Mouse (Mus musculus) stomach, embryonic 15.5 days (tissue): ENCODE measurements at regions not wholly inside any gene's neighbourhood (a gene's known extent, or its start where the extent isn't known, plus 50 kb on each side); places are given as distances from the start of the nearest gene placed in this dataset.
A peak's percentile ranks its signal among the peaks of the same experiment; 100 is the strongest.

Experiments
- ATAC-seq: fragments of 200-750 bp; cut with Nextera tagmentation; 2 replicates; pipeline ENCODE4 v1.8.0; 2017; ENCODE audit warnings: low read depth, moderate number of reproducible peaks, moderate TSS enrichment; ENCODE audit not compliant: insufficient read depth, low FRiP score
- H3K27ac ChIP-seq: fragments of 300-500 bp; sonication (generic); 2 replicates; pipeline ENCODE4 v1.5.1; 2015; ENCODE audit warnings: mild to moderate bottlenecking, inconsistent platforms
- H3K27me3 ChIP-seq: fragments of 300-500 bp; sonication (generic); replicated peaks from 2 replicates; pipeline ENCODE4 v1.6.1; 2015; ENCODE audit warnings: inconsistent platforms
- H3K36me3 ChIP-seq: fragments of 300-500 bp; sonication (generic); 2 replicates; pipeline ENCODE4 v1.6.1; 2015; ENCODE audit warnings: inconsistent platforms
- H3K4me1 ChIP-seq: fragments of 300-500 bp; sonication (generic); 2 replicates; pipeline ENCODE4 v1.6.1; 2015; ENCODE audit warnings: inconsistent platforms
- H3K4me2 ChIP-seq: fragments of 300-500 bp; sonication (generic); 2 replicates; pipeline ENCODE4 v1.6.1; 2015; ENCODE audit warnings: mild to moderate bottlenecking, inconsistent platforms
- H3K4me3 ChIP-seq: fragments of 300-500 bp; sonication (generic); replicated peaks from 2 replicates; pipeline ENCODE4 v1.5.1; 2015; ENCODE audit warnings: inconsistent platforms
- H3K9ac ChIP-seq: fragments of 300-500 bp; sonication (generic); 2 replicates; pipeline ENCODE4 v1.6.1; 2015; ENCODE audit warnings: inconsistent platforms
- H3K9me3 ChIP-seq: fragments of 300-500 bp; sonication (generic); 2 replicates; pipeline ENCODE4 v1.6.1; 2016; ENCODE audit warnings: inconsistent platforms
- WGBS: fragments of 180-500 bp; shearing (Covaris S2); methylation state at CpG from one replicate; pipeline ENCODE4 v1.1.7; 2015; 5-methylcytosine and 5-hydroxymethylcytosine counted together

DNA sequence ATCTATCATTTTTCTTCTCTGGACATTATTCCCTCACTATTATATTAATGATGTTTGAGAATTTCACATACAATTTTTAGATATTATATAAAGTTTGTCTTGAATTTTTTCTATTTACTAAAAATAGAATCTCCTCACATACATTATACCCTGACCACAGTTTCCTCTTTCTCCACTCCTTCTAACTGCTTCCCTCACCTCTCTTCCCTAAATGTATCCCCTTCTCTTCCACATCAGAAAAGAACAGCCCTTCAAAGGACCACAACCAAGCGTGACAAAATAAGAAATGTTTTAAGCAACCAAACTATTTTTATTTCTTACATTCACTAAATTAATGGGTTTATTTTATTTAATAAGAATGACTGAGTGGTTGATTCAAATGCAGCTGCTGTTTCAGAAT is 1034.9 kb upstream of the Slc10a2 start:
- H3K4me2 ChIP-seq: no peak overlapping the region
- H3K27ac ChIP-seq: no peak overlapping the region
- H3K9me3 ChIP-seq: no peaks in the 10 kb centered on the region
- H3K36me3 ChIP-seq: no peaks in the 10 kb centered on the region
- H3K4me3 ChIP-seq: no peak overlapping the region
- no peak overlapping the region for H3K9ac ChIP-seq
- 74% methylated on average over 1 of the region's 1 CpGs for WGBS
- H3K27me3 ChIP-seq: no peaks in the 10 kb centered on the region
- H3K4me1 ChIP-seq: no peaks in the 10 kb centered on the region
- no peak for ATAC-seq

DNA sequence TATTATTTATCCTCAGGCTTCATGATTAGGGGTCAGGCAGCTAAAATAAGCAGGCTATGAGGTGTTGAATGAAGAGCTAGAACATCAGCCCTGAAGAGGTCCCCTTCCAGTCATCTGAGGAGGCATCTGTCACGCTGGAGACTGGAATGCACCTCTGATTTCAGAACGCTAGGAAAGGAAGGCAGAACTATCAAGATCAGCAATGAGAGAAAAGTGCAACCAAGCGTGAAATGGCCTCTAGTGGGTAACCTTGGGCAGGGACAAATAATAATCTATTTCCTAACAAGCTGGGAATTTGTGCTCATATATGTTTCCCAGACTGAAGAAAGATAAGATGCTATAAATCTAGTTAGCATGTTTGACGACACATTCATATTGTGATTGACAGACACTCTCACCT is 1034.0 kb upstream of the Slc10a2 start:
- Histone ChIP-seq H3K4me1 (no peaks in the 10 kb centered on the region), H3K4me2 (no peak overlapping the region), H3K27ac (no peak overlapping the region), H3K4me3 (no peak overlapping the region), H3K9ac (no peak overlapping the region), H3K27me3 (no peaks in the 10 kb centered on the region), H3K9me3 (no peaks in the 10 kb centered on the region), H3K36me3 (no peaks in the 10 kb centered on the region)
- WGBS: 56% methylated on average over 4 of the region's 4 CpGs
- ATAC-seq: no peak

DNA sequence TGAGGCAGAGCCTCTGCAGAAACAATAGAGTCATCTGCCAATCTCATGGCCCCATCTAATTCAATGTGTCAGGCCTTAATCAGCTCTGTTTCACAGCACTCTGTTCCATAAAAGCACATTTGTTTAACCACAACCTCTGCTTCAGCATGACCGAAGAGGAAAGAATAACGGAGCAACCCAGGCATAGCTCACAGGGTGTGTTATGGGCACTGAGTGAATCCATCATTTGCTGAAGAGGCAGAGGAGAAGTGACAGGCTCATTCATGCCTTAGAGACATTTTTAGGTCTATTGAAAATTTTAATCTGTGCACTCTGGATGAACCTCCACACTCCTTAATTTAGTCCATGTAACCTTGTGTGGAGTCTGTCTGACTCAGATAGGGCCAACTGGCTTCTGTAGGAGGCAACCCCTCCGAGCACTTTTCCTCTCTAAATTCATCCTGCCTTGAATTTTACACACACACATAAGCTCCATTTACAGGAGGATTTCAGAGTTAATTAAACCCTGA is 1027.1 kb upstream of the Slc10a2 start:
- Histone ChIP-seq H3K27ac (no peak overlapping the region), H3K4me3 (no peak overlapping the region), H3K9me3 (no peaks in the 10 kb centered on the region), H3K36me3 (no peaks in the 10 kb centered on the region), H3K4me2 (no peak overlapping the region), H3K4me1 (no peaks in the 10 kb centered on the region), H3K9ac (no peak overlapping the region), H3K27me3 (no peaks in the 10 kb centered on the region)
- no peak; the same call in 1 of the 2 replicates for ATAC-seq
- WGBS: 37% methylated on average over 3 of the region's 3 CpGs

DNA sequence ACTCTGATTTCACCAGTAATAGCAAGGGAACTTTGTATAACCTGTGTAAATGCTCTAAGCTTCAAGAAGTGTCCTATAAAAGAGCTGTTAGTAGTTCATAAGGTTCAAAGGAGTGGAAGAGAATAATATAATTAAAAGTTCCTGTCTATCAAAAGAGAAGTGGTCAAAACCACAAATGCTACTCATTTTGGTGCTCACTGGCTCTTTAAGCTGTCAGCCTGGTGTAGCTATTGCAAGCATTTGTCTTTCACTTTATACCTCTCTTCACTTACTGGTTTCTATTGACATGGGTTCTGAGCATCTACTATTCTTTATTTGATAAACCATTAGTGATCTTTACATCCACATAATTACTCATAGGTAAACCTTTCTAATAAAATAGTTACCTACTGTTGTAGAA is 1020.1 kb upstream of the Slc10a2 start:
- Histone ChIP-seq H3K4me2 (no peak overlapping the region), H3K36me3 (no peaks in the 10 kb centered on the region), H3K9ac (no peak overlapping the region), H3K4me1 (no peaks in the 10 kb centered on the region), H3K4me3 (no peak overlapping the region), H3K27me3 (no peaks in the 10 kb centered on the region), H3K9me3 (no peaks in the 10 kb centered on the region), H3K27ac (no peak overlapping the region)
- no peak for ATAC-seq

DNA sequence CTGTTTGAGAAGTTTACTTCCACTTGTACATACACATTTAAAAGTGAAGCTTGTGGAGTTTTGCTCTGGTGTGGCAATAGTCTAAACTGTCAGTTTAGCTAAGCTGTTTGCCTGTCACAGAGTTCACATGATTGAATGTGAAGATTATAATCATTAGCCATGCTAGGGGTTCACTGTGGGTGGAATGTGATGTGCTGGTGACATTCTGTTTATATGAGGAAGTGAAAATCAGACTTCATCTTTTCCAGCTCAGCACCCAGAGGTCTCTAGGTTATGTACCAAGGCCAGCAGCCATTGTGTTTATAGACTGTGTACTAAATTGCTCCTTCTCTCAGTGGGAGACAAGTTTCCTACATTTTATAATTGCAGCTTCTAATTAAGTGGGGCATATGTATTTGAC is 1014.4 kb upstream of the Slc10a2 start:
- Histone ChIP-seq H3K9me3 (no peaks in the 10 kb centered on the region), H3K4me1 (no peaks in the 10 kb centered on the region), H3K27me3 (no peaks in the 10 kb centered on the region), H3K4me2 (no peak overlapping the region), H3K4me3 (no peak overlapping the region), H3K36me3 (no peaks in the 10 kb centered on the region), H3K27ac (no peak overlapping the region), H3K9ac (no peak overlapping the region)
- ATAC-seq: no peak

DNA sequence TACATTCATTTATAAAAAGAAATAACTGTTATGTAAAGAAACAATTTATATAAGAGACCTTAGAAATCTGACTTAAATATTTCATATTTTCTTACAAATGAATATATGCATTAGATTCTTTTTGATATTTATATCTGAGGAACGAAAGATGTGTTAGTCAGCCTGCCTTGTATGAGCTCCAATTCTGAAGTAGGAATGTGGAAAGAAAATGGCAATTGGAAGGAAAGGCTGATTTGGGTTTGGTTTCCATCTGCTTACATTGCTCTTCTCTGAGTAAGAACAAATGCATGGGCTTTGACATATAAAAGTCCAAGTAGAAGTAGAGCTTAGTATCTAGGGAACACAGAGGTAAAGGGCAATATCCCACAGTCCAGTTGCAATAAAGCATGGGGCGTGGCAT is 1006.2 kb upstream of the Slc10a2 start:
- Histone ChIP-seq H3K4me3 (no peak overlapping the region), H3K27ac (no peak overlapping the region), H3K9me3 (no peaks in the 10 kb centered on the region), H3K36me3 (no peaks in the 10 kb centered on the region), H3K4me2 (no peak overlapping the region), H3K27me3 (no peaks in the 10 kb centered on the region), H3K9ac (no peak overlapping the region), H3K4me1 (no peaks in the 10 kb centered on the region)
- WGBS: 73% methylated on average over 2 of the region's 2 CpGs
- no peak for ATAC-seq

DNA sequence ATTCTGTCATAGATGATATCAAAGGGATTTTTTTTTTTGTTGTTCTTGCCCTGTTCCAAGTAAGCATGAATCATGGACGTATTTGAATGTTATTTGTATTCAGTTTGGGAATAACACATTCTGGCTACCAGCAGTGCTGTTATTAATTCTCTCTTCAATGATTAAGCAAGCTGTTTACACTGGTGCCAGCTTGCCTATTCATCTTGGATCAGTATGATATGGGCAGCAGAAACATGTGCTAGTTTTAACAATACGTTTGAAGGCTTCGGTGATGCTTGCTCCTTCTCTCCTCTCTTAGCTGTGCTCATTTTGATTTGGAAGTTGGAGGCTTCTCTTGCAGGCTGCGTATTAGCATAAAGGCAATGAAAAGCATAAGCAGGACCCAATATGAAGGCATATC is 984.9 kb upstream of the Slc10a2 start:
- Histone ChIP-seq H3K27me3 (no peaks in the 10 kb centered on the region), H3K4me2 (no peak overlapping the region), H3K4me1 (no peaks in the 10 kb centered on the region), H3K9ac (no peak overlapping the region), H3K27ac (no peak overlapping the region), H3K4me3 (no peak overlapping the region), H3K36me3 (no peaks in the 10 kb centered on the region), H3K9me3 (no peaks in the 10 kb centered on the region)
- ATAC-seq: no peak
- WGBS: 81% methylated on average over 4 of the region's 4 CpGs

DNA sequence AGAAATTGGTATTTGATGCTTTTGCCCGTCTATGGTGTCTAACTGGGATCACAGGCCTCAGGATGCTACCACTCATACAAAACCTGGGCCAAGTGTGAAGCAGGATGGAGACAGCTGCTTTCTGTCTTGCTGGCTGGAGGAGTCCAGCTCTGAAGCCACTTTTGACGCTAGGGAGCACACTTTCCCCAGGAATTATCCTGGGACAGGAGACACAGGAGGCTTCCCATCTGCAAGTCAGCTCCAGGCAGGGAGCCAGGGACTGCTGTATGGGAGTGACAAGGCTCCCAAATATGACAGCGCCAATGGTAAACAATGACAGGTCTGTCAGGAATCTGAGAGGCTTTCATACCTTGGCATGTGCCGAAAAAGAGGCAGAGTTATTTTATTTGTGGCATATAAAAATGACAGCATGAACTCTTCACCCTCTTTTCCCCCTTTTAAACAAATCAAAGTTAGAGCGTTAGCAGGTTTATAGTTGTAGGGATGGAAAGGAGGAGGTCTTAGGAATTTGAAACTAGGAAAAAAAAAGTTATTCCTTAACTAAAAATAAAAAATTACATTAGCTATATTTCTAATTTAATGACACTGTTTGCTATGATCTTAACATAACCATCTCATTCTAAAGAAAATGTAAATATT is 938.9 kb upstream of the Slc10a2 start:
- H3K4me2 ChIP-seq: no peak overlapping the region
- no peak overlapping the region for H3K9ac ChIP-seq
- 9% methylated on average over 5 of the region's 5 CpGs for WGBS

DNA sequence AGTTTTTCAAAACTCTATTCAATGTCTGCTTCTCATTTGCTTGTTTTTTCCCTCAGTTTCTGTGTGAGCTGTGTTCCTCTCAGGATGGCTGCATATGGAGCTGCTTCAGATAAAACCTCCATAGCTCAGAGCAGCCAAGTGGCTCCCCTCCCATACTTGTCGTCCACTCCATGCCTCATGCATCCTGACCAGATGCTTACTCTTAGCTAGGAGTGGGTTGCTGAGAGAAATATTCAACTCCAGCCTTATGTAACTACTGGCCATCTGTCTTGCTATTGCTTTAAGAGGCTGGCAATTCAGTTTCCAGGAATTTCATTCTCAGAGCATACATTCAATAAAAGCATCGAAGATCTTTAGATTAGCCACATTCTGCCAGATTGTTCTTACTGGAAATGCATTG is 907.1 kb upstream of the Slc10a2 start:
- no peaks in the 10 kb centered on the region for H3K36me3 ChIP-seq
- 54% methylated on average over 2 of the region's 2 CpGs for WGBS
- no peaks in the 10 kb centered on the region for H3K9me3 ChIP-seq
- H3K27me3 ChIP-seq: no peaks in the 10 kb centered on the region
- H3K27ac ChIP-seq: no peak overlapping the region
- H3K9ac ChIP-seq: no peak overlapping the region
- ATAC-seq: no peak
- H3K4me3 ChIP-seq: no peak overlapping the region
- no peaks in the 10 kb centered on the region for H3K4me1 ChIP-seq
- no peak overlapping the region for H3K4me2 ChIP-seq

More for the DNA sequence above, 938.9 kb upstream of the Slc10a2 start:
- Histone ChIP-seq H3K27ac (no peak overlapping the region), H3K36me3 (no peaks in the 10 kb centered on the region), H3K4me1 (no peaks in the 10 kb centered on the region), H3K9me3 (no peaks in the 10 kb centered on the region), H3K4me3 (no peak overlapping the region), H3K27me3 (no peaks in the 10 kb centered on the region)
- peak; percentile 79 for ATAC-seq

DNA sequence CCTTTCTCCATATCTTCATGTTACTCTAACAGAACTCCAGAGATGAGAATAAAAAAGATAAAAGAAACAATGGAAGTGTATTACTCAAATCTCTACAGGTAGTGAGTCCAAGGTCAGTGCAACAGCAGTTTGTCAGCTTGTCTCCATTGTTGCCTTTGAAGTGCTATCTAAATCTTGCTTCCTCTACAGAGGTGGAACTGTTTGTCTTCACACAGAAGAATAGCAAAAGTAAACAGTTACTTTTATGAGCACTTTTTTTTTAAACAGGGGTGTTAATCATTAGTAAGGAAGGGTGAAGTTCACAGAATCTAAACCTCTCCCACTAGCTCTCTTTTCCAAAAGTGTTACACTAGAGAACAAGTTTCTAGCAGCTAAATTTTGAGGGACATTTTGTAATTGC is 906.0 kb upstream of the Slc10a2 start:
- Histone ChIP-seq H3K4me1 (no peaks in the 10 kb centered on the region), H3K9me3 (no peaks in the 10 kb centered on the region), H3K4me2 (no peak overlapping the region), H3K36me3 (no peaks in the 10 kb centered on the region), H3K9ac (no peak overlapping the region), H3K27ac (no peak overlapping the region), H3K4me3 (no peak overlapping the region), H3K27me3 (no peaks in the 10 kb centered on the region)
- peak; percentile 87 for ATAC-seq

DNA sequence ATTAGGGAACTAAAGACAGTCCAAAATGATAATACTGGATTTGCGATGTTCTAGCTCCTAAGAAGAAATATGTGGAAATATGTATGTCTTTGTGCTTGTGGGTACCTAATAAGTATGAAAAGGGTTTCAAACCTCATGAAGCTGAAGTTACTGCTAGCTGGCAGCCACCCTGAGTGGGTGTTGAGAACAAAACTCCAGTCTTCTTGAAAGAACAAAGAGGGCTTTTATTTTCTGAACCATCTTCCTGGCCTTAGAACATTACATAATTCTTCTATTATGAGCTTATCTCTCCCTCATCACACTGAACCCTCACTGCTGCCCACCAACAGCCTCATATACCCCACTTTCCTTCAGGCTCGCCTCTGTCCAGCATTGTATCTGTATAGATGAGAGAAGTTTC is 905.6 kb upstream of the Slc10a2 start:
- no peak; the same call in none of the 2 replicates for ATAC-seq
- Histone ChIP-seq H3K4me2 (no peak overlapping the region), H3K27ac (no peak overlapping the region), H3K4me3 (no peak overlapping the region), H3K4me1 (no peaks in the 10 kb centered on the region), H3K36me3 (no peaks in the 10 kb centered on the region), H3K9me3 (no peaks in the 10 kb centered on the region), H3K27me3 (no peaks in the 10 kb centered on the region), H3K9ac (no peak overlapping the region)
- WGBS: 73% methylated on average over 2 of the region's 2 CpGs

DNA sequence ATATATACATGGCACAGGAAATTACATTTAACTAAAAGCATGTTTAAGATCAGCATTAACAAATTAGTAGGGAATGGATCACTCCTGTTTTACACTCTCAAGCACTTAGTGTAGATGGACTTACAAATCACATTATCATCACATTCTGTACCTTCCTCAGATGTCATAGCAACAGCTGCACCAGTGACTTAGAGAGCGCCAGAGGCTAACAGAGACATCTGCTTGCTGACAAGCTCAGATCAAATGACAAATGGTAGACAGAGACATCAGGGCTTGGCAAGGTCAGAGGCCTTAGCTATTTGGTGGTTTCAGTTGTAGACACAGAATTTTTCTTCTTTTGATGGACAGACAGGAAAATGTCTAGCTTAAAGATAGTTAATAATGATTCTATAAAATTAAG is 897.5 kb upstream of the Slc10a2 start:
- Histone ChIP-seq H3K27me3 (no peaks in the 10 kb centered on the region), H3K4me3 (no peak overlapping the region), H3K9me3 (no peaks in the 10 kb centered on the region), H3K4me2 (no peak overlapping the region), H3K36me3 (no peaks in the 10 kb centered on the region), H3K4me1 (no peaks in the 10 kb centered on the region), H3K9ac (no peak overlapping the region), H3K27ac (no peak overlapping the region)
- WGBS: 47% methylated on average over 1 of the region's 1 CpGs
- ATAC-seq: no peak

DNA sequence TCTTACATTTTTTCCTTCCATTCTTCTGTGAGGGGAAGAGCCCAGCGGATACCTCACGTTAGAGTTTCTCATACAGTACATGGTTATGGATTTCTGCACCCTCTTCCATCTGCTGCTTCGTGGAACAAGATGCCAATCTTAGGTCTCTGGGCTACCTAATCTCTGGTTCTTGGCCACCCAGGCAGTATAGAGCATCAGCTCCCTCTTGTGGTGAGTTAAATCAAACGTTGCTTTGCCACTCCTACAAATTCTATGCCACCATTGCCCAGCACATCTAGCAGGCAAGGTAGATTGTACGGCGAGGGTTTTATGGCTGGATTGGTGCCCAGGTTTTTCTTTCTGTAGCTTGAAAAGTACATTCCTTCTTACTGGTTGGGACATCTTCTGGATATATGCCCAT is 889.7 kb upstream of the Slc10a2 start:
- Histone ChIP-seq H3K4me1 (no peaks in the 10 kb centered on the region), H3K4me3 (no peak overlapping the region), H3K9ac (no peak overlapping the region), H3K27me3 (no peaks in the 10 kb centered on the region), H3K4me2 (no peak overlapping the region), H3K27ac (no peak overlapping the region), H3K36me3 (no peaks in the 10 kb centered on the region), H3K9me3 (no peaks in the 10 kb centered on the region)
- no peak for ATAC-seq
- 64% methylated on average over 6 of the region's 6 CpGs for WGBS
